Mouse (Mus musculus): ENCODE measurements at regions not wholly inside any gene's neighbourhood (a gene's known extent, or its start where the extent isn't known, plus 50 kb on each side); places are given as distances from the start of the nearest gene placed in this dataset.

- TF ChIP-seq POLR2A (IDR thresholded peaks at IDR 0.05; ENCODE audit: control insufficient read depth, extremely low read depth, insufficient read depth, low read length, poor library complexity), result no peak
- no peak for TF ChIP-seq CTCF (IDR thresholded peaks at IDR 0.05; ENCODE audit: borderline replicate concordance, control insufficient read depth, extremely low read depth, insufficient read depth, low read length, poor library complexity)
Observed at GRCm38 (mm10) chr8:115458119-115458518, 249.5 kb downstream of the Maf start.
